8 mouse cellular contexts compared by ENCODE assay signal in the genomic region with DNA sequence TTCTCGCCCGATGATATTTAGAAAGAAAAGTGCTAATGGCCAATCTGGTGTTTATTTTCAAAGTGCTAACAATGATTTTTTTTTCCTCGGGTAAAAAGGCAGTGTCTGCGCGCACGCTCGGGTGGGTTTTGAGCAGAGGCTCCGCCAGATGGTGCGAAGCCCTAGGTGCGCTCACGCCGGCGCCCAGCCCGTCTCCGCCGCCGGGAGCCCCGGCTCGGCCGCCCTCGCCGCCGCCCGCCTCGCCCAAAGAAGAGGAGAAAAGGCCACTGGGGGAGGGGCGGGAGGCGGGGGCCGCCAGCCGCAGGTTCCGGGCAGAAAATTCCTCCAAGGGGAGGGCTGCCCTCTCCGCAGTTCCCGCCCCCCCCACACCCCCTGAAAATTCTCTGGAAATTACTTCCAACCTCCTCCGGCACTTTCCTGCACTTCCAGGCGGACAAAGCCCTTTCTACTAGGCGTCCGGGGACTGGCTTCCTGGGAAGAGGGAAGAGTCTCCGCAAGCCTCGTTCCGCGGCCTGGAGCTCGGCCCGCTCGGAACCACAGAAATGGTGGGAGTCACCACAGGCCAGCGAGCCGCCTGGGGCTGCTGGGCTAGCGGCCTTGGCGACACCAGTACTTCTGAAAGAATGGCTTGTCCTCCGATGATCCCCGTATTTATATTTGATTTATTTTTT. TPM values are rescaled to one million over a fixed set of nuclear protein-coding genes. Genes with fewer than 3 reads are reported as not detected.
DNase-seq lines count a peak whose midpoint lies in the region; ATAC-seq and TF ChIP-seq lines count a peak whose summit lies in the region.

No protein-coding gene starts in this region.

- H3K27me3 ChIP-seq in intestine, postnatal 0 days (replicated peaks; ENCODE audit: control insufficient read depth, insufficient read depth, low read length) = peaks cover 94% of the 10 kb centered on the region

- H3K4me2 ChIP-seq in intestine, postnatal 0 days (replicated peaks; ENCODE audit: low read depth) = peak overlapping the region; percentile 64

- no peak overlapping the region for H3K9ac ChIP-seq in ES-E14 (ENCODE audit: insufficient read depth, low read depth, low read length, poor library complexity, severe bottlenecking)
- H3K9ac ChIP-seq in intestine, postnatal 0 days (ENCODE audit: low read depth, low read length) = no peak overlapping the region; the same call in 1 of the 2 replicates

- peak overlapping the region; percentile 24 to 55; a peak in 3 of 4 replicates for H3K4me3 ChIP-seq in ES-E14 (ENCODE audit: insufficient read depth in 1 of 2, low read depth in 1 of 2, low read length in 2 of 2, poor library complexity in 1 of 2, severe bottlenecking in 1 of 2)
- H3K4me3 ChIP-seq in intestine, postnatal 0 days (ENCODE audit: low read depth, low read length) = peak overlapping the region; percentile 65

- H3K27ac ChIP-seq in ES-E14 (ENCODE audit: insufficient read depth, low read depth, low read length, poor library complexity, severe bottlenecking) = no peak overlapping the region
- H3K27ac ChIP-seq in intestine, postnatal 0 days (ENCODE audit: low read depth, low read length) = no peak overlapping the region

- intact Hi-C loops in gastrocnemius, postnatal 14 days (cut with DNase I; ENCODE audit: low total_unique reads) = no loop called here

- TF ChIP-seq CTCF in intestine, postnatal 0 days (IDR thresholded peaks at IDR 0.05; ENCODE audit: low read depth) = no peak

- ATAC-seq in intestine, postnatal 0 days = no peak

- DNase-seq in A20 (ENCODE audit: low read depth, low spot score) (peak; percentile 57), ES-E14 (ENCODE audit: low read depth, low spot score) (no peak)
- peak; percentile 56 for DNase-seq in gastrocnemius, postnatal 14 days
- peak; percentile 51 for DNase-seq in retina, embryonic 14.5 days (ENCODE audit: low spot score)
- no peak for DNase-seq in thymus, postnatal 0 days (ENCODE audit: low spot score)
- DNase-seq in urinary bladder, adult 2 months (ENCODE audit: low spot score) = no peak
- no peak for DNase-seq in adrenal gland, adult 8-10 months

- H3K9me3 ChIP-seq in ES-E14 (ENCODE audit: control insufficient read depth, insufficient read depth, low read depth, low read length) = no peaks in the 10 kb centered on the region
- no peaks in the 10 kb centered on the region for H3K9me3 ChIP-seq in intestine, postnatal 0 days (ENCODE audit: control insufficient read depth)

- WGBS in intestine, postnatal 0 days = 1% methylated on average over 44 of the region's 49 CpGs

- H3K36me3 ChIP-seq in ES-E14 (ENCODE audit: control insufficient read depth, insufficient read depth, low read length, poor library complexity, severe bottlenecking) = no peaks in the 10 kb centered on the region
- H3K36me3 ChIP-seq in intestine, postnatal 0 days (ENCODE audit: control insufficient read depth, insufficient read depth) = no peaks in the 10 kb centered on the region

- peaks cover 0 to 2% of the 10 kb centered on the region in 2 experiments; a peak in 1 of 4 replicates for H3K4me1 ChIP-seq in ES-E14 (ENCODE audit: control insufficient read depth in 2 of 2, insufficient read depth in 2 of 2, low read length in 2 of 2, poor library complexity in 1 of 2)
- H3K4me1 ChIP-seq in intestine, postnatal 0 days (replicated peaks; ENCODE audit: control insufficient read depth, insufficient read depth, low read length) = 0 out of 2 replicates have a peak, but pooled peaks cover 5% of the 10 kb centered on the region

- in situ Hi-C loops in ES-E14 (cut with MboI; ENCODE audit: low sequenced_read_pairs in 2 of 2, unreplicated experiment in 2 of 2) = loop anchor here in 1 of 2 experiments (10.0 to 25.0 kb wide), 2 partner anchors 715 to 823 kb away; no protein-coding TSS in a partner anchor

TF ChIP-seq in ES-E14, 5 proteins besides CTCF, POLR2A, EP300 and RAD21:
- TF ChIP-seq HCFC1 (IDR thresholded peaks at IDR 0.05; ENCODE audit: borderline replicate concordance, insufficient read depth, low read length) = no peak
- TF ChIP-seq MAFK (IDR thresholded peaks at IDR 0.05; ENCODE audit: insufficient read depth, low read depth, low read length) = no peak
- TF ChIP-seq ZC3H11A (IDR thresholded peaks at IDR 0.05; ENCODE audit: borderline replicate concordance, low read depth, low read length) = no peak
- no peak for TF ChIP-seq CHD2 (IDR thresholded peaks at IDR 0.05; ENCODE audit: low read depth, low read length)
- no peak for TF ChIP-seq ZNF384 (IDR thresholded peaks at IDR 0.05; ENCODE audit: low read depth, low read length)
TF ChIP-seq in ES-E14: peak in this region for 0.

RNA-seq across cellular contexts. Expression of a gene that starts 4.0 kb away (rescaled TPM):
- total RNA-seq in ES-E14 (2012; rRNA removed) = 0.16 and 0.22 TPM in 2 replicates
- 10 to 100 TPM in 1 of 2 experiments, 1 to 10 TPM in 1; 9.6 to 12.4 TPM for total RNA-seq in gastrocnemius, postnatal 14 days (2021)
- polyA plus RNA-seq in intestine, postnatal 0 days (2015; fragmentation: Nextera tagmentation; extraction: Ambion mirVana) = 0.31 and 0.41 TPM in 2 replicates
- 0.30 and 0.39 TPM in 2 replicates for polyA plus RNA-seq in thymus, postnatal 0 days (2015; fragmentation: Nextera tagmentation; extraction: Ambion mirVana)
- polyA plus RNA-seq in urinary bladder, adult 2 months (2012; rRNA removed) = 1.1 and 1.2 TPM in 2 replicates
- total RNA-seq in adrenal gland, adult 8-10 months (2022) = 1 to 10 TPM; 1.2 to 4.9 (median 2.8) TPM

Comparison
In these comparisons a context has a peak if more than half of its experiments do, and no peak if none do; other contexts are left out.
1. DNase-seq: peak in A20 (single experiment), gastrocnemius, postnatal 14 days (single experiment) and retina, embryonic 14.5 days (single experiment); none in ES-E14 (single experiment), thymus, postnatal 0 days (single experiment), urinary bladder, adult 2 months (single experiment) and adrenal gland, adult 8-10 months (single experiment).